Mouse (Mus musculus) lung, postnatal 36 days (tissue): ENCODE data around the gene Gm20388.
A peak's percentile ranks its signal among the peaks of the same experiment; 100 is the strongest.

ENCODE experiments used
- DNase-seq: peaks from one replicate; pipeline ENCODE4 v3.0.0; 2022; ENCODE audit warnings: mixed read lengths

The Gm20388 gene

GRCm38 (mm10) chr8:121958395-121958794 is 2047.8 kb downstream of the Gm20388 start:
- DNase-seq: no peak

- DNase-seq: no peak
These were observed 2052.3 kb downstream of the Gm20388 start for GRCm38 (mm10) chr8:121962892-121963291.

DNA sequence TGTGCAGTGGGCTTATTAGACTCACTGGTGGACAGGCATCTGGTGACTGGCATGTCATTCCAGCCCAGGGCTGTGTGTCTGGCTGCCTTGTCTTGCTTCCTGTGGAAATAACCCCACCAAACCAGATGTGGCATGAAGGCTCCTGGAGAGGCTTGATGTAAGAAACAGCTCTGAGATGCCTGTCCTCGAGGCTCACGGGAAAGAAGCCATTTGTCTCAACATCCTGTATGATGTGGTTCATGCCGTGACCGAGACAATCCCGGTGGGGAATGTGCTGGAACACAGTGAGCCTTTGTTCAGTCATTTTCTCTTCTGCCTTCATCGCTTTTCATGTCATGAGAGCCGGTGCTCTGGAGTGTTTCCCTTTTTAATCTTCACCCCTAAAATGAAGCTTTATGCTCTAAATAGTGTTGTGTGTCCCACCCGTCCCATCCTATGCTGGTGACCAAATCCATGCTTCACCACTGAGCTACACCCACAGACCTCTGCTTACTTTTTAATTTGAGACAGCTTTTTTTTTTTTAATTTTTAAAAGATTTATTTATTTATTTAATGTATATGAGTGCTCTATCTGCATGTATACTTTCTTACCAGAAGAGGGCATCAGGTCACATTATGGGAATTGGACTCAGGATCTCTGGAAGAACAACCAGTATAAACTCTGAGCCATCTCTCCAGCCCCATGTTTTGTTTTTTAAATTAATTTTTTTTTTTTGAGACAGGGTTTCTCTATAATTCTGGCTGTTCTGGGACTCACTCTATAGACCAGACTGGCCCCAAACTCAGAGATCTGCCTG is 2054.3 kb downstream of the Gm20388 start:
- no peak for DNase-seq

DNA sequence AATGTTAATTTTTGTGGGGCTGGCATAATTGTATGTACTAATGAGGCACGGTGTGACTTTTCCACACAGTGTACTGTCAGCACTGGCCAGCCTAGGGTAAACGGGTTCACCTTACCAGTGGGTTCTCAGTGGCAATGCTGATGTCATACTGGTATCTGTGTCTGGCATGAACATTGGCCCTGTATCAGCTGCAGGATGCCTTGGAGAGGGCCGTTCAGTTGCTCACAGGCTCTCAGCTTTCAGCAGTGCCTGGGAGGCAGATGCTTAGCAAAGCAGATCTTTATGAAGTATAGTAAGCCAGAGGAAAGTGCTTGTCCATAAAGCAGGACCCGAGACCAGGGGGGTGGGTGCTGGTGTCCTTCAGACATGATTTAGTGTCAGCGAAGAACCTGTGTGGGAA is 2055.5 kb downstream of the Gm20388 start:
- DNase-seq: no peak

DNA sequence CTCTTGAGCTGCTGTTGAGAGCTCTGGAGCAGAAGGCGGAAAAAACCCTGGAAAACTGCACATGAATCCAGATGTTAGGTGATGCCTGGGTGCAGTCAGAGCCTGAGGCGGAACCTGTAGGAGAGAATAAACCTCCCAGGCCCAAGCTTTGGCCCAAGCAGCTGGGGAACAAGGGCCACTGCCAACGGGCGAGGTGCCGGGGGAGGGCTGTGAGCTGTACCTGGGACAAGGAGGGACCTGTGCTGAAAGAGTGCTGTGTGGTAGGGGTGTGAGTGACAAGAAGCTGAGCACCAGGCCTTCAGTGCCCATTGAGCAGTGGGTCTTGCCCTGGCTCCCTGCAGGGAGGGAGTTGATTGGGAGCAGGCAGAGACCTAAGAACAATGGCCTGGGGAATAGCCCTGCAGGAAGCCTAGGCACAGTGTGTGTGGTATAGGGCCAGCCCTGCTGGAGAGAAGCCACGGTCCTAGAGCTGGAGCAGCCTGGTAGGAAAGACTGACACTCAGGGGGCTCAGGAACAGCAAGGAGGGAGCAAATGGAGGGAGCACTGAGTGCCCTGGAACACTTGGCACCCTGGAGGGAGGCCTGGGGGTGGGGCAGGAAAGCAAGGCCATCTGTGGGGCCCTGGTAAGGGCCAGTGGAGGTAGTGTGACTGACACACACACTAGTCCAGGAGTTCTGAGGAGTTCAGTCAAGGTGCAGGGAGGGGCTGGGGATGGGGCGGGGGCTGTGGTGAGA is 2056.2 kb downstream of the Gm20388 start:
- DNase-seq: no peak

DNA sequence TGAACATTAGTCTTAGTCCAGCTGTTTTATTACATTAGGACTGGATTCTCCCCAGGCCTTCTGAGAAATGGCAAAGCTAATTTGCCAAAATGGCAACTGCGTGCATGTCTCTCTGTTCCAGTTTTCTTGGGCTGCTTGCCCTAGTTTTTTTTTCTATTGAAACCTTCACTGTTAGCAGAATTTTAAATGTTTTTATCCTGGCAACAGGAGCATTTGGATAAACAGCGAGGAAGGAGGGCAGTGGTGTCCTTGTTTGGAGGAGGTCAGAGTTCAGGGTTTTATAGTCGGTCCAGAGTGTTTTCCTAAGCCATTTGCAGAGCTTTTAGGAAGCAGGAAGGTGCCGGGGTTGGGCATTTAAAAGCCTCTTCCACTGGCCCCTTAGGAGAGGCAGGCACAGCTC is 2057.3 kb downstream of the Gm20388 start:
- DNase-seq: peak; percentile 44

GRCm38 (mm10) chr8:121968542-121968941 is 2057.9 kb downstream of the Gm20388 start:
- DNase-seq: no peak

- no peak for DNase-seq
These were observed 2059.6 kb downstream of the Gm20388 start for GRCm38 (mm10) chr8:121970225-121970624.

- no peak for DNase-seq
These were observed 2060.9 kb downstream of the Gm20388 start for GRCm38 (mm10) chr8:121971488-121972058.

- no peak for DNase-seq
These were observed 2063.3 kb downstream of the Gm20388 start for GRCm38 (mm10) chr8:121973906-121974305.

- DNase-seq: peak; percentile 47
These were observed 2067.4 kb downstream of the Gm20388 start for GRCm38 (mm10) chr8:121977819-121978590.

- no peak for DNase-seq
These were observed 2068.0 kb downstream of the Gm20388 start for GRCm38 (mm10) chr8:121978670-121979069.

DNA sequence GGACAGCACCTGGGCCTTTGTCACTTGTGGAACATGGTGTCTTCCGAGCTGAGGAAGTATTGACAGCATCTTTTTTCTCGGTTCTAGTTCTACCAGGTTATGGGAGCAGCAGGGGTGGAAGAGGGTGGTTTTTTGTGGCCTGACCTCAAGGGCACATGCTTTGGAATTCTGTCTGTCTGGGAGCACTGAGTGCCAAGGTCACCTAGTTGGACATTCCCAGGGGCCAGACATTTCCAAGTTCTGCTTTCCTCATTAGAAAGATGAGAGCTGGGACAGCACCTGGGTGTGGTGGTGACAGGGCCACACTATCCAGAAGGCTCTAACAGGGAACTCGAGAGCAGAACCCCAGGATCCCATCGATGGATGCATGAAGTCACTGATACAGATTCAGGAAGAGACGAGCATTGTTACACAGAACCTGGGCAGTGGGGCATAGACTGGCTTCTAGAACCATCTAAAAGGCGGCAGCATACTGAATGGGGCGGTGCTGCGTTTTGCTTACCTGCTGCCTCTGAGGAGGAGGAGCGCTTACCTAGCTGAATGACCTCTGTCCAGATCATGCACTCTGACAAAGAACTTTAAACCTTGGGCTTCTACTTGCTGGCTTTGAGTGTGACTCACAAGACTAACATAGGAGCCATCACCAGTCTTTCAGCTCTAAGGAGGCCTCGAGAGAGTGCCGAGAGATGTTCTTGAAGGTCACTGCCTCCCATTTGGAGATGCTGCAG is 2070.3 kb downstream of the Gm20388 start:
- DNase-seq: no peak

DNA sequence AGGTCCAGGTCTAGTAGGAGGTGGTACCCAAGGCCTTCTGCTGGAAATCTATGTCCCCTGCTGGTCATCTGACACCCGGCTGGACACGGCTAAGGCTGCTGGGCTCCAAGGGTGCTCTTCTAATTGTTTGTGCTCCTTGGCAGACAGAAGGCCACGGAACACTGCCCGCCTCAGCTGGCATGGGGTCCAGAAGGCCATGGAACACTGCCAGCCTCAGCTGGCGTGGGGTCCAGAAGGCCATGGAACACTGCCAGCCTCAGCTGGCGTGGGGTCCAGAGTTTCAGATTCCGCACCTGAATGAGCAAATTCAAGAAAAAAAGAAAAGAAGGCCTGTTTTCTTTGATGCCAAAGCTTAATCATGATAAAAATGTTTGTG is 2070.9 kb downstream of the Gm20388 start:
- no peak for DNase-seq

DNA sequence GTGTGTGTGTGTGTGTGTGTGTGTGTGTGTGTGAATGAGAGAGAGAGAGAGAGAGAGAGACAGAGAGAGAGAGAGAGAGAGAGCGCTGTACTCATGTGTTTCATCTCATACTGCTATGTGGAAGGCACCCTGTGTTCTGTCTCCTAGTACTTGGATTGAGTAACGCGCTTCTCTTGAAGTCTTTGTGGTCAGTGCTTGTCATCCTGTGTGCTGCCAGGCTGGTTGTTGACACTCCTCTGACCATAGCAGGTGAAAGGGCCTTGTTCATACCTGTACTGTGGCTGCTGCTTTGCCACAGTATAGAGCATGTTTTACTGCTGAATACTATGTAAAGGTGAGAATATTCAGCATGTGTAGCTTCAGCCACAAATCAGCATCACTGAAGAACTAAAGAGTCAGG is 2075.0 kb downstream of the Gm20388 start:
- DNase-seq: peak; percentile 66

DNA sequence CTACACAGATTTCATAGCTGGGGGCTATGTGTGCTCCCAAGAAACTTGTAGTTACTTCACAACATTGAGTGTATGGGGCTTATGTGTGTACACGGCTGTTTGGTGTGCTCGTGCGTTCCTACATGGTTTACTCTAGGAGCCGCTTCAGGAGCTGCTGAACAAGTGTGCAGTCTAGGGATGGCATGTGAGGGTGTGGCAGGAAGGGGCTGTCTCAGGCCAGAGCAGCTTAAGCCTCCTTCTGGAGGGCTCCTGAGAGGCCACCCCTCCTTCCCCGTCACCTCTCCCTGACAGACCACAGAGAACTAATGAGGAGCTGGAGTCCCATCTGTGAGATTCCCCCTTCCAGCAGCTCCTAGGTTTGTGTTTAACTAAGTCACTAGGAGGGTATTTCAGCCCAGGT is 2077.3 kb downstream of the Gm20388 start:
- DNase-seq: no peak

GRCm38 (mm10) chr8:121990506-121991255 is 2080.0 kb downstream of the Gm20388 start:
- no peak for DNase-seq

DNA sequence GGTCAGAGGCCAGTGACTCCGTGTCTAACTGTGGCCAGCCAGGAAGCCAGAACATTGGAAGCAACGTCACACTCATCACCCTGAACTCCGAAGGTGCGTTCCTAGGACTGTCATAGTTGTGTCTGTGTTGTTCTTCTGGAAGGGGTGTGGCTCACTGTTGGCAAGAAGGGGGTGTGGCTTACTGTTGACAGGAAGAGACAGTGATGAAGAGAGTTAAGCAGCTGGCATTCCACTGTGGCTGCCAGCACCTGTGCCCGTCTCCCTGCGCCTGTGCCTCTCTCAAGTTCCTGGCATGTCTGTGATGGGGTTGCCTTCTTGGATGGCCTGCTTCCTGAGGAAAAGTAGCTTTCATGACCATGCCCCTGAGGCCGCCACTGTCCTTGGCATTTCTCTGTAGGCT is 2081.0 kb downstream of the Gm20388 start:
- DNase-seq: no peak

DNA sequence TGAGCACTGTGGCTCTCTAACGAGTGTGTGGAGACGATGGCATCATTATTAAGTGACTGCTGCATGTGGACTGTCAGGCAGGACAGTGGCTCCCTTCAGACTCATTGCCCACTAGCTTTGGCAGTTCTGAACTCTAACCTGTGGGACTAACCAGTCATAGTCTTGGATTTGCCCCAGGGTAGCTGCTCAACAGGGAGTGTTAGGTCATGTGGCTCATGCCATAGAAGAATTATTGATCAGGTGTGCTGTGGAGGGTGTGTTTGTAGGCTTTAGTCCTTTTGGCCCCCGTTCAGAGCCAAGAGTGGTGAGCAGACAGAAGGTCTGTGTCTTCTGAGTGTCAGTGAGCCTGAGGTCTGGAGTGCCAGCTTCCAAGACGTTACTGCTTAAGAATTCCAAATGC is 2082.3 kb downstream of the Gm20388 start:
- no peak for DNase-seq

DNA sequence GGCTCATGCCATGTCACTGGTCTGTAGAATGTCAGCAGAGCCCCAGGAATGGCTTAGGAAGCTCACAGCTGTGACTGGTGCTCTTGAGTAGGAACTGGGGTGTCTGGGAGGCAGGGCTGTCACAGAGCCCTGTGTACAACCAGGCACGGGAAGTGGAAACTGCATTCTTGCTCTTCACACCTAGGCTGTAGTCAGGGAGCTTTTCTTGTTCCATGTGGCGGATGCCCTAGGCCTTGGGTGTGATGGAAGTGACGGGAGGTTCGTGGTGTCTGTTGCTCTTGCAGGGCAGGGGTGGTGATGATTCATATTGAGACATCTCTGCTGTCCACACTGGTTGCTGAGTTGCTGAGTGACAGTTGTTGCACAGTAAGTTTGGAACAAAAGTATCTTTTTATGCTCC is 2084.5 kb downstream of the Gm20388 start:
- DNase-seq: no peak

DNA sequence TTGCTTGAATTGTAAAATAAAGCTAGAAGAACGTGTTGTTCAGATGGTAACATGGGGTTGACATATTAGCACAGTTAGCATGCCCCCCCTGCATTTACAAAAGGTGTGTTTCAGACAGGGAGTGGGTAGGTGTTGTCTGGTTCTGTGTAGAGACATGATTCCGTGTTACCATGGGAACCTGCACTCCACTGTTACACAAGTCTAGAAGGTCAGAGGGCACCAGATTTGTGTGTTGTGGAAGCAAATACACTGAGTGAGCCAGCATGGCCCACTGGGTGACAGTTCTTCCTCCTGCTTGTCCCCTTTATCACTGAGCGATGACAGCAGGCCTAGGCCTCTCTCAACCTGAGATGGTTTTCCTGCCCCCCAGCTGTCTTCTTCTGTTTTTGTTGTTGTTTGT is 2085.3 kb downstream of the Gm20388 start:
- peak; percentile 70 for DNase-seq

- no peak for DNase-seq
These were observed 2088.0 kb downstream of the Gm20388 start for GRCm38 (mm10) chr8:121998631-121999030.
